Mouse (Mus musculus) stomach, postnatal 0 days (tissue): ENCODE data around the gene Vax1.

Experiments used
- CTCF ChIP-seq: IDR thresholded peaks from 2 replicates; pipeline ENCODE4 v1.5.1; 2016; ENCODE audit warnings: antibody characterized with exemption, low read depth, mild to moderate bottlenecking, moderate library complexity
- EP300 ChIP-seq: optimal IDR thresholded peaks from 2 replicates; pipeline ENCODE3; 2016; ENCODE audit warnings: antibody characterized with exemption

- TF ChIP-seq CTCF (no peak), EP300 (no peak)
Measured at GRCm38 (mm10) chr19:59166311-59166761, 3.5 kb downstream of the Vax1 start.
